Mouse (Mus musculus) lung, postnatal 36 days (tissue): ENCODE results near the gene Vmn2r69.

Experiments
- DNase-seq: peaks from one replicate; pipeline ENCODE4 v3.0.0; 2022; ENCODE audit warnings: mixed read lengths

Gene Vmn2r69

DNA sequence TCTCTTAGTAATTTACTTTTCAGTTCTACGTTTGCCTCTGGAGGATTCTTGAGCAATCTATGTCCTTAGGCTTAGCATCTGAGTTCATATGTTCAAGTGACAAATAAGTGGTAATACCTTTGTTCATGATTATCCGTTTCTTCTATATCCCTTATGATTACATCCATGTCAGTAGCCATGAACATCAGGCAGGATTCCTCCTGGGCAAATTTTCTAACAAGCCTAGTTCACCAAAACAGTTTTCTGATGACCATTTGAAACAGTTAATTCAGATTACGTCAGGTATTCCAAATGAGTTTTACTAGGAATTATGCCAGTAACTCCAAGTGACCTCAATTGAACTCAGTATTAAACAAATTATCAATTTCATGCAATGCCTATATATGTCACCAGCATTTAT is at the start of gene Vmn2r69:
TSS of gene Vmn2r69 (minus strand) at position 101 of the 400 bp plus-strand sequence.
- no peak for DNase-seq
